Mouse (Mus musculus): ENCODE data around the gene Cysrt1.

GRCm38 (mm10) chr2:25234551-25235220 is 7.6 kb downstream of the Cysrt1 start:
- no peak for TF ChIP-seq CTCF (conservative IDR thresholded peaks at IDR 0.05; ENCODE audit: low read length)
- no peak for TF ChIP-seq NANOG (IDR thresholded peaks at IDR 0.05; ENCODE audit: borderline replicate concordance, low read length)
- no peak for TF ChIP-seq POU5F1 (IDR thresholded peaks at IDR 0.05; ENCODE audit: borderline replicate concordance, low read length)
